Comparison of ENCODE assay signal across 8 mouse cellular contexts in the genomic region with DNA sequence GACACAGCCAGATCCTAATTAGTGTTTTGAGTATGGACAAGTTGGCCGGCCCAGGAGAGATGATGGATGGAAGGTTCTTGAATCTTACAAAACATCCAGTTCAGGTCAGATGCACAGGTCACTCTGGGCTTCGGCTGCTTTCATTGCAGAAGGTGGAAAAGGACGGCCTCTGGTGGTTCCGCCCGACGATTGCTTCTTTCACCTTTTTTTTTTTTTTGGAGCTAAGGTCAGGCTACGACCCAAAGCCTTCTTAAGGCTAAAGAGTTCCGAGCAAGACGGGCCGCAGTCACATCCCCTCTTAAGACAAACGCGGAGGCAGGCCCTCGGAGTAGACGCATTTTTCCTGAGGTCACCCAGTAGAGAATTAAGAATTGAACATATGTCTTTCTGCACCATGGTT. TPM values are rescaled to one million over a fixed set of nuclear protein-coding genes. Genes with fewer than 3 reads are reported as not detected.
DNase-seq lines count a peak whose midpoint lies in the region; ATAC-seq and TF ChIP-seq lines count a peak whose summit lies in the region.

No protein-coding gene starts in this region.

- H3K9me3 ChIP-seq in intestine, postnatal 0 days (ENCODE audit: control insufficient read depth): no peaks in the 10 kb centered on the region
- no peaks in the 10 kb centered on the region for H3K9me3 ChIP-seq in liver, embryonic 16.5 days (replicated peaks; ENCODE audit: control insufficient read depth, low read length)
- no peaks in the 10 kb centered on the region for H3K9me3 ChIP-seq in neural tube, embryonic 11.5 days (ENCODE audit: control insufficient read depth, low read length)

- H3K9ac ChIP-seq in intestine, postnatal 0 days (ENCODE audit: low read depth, low read length): peak overlapping the region; percentile 64
- peak overlapping the region; percentile 84 for H3K9ac ChIP-seq in liver, embryonic 16.5 days (ENCODE audit: low read depth, low read length)
- peak overlapping the region; percentile 41; the same call in 1 of the 2 replicates for H3K9ac ChIP-seq in neural tube, embryonic 11.5 days (ENCODE audit: low read length)

- peak overlapping the region; percentile 79 for H3K27ac ChIP-seq in intestine, postnatal 0 days (ENCODE audit: low read depth, low read length)
- H3K27ac ChIP-seq in liver, embryonic 16.5 days (ENCODE audit: low read length): peak overlapping the region; percentile 81
- H3K27ac ChIP-seq in neural tube, embryonic 11.5 days (ENCODE audit: low read depth, low read length): peak overlapping the region; percentile 50; the same call in 1 of the 2 replicates

- peak; percentile 13 to 28 for DNase-seq in CD8-positive naive resting alpha-beta T cell, adult 2 months (ENCODE audit: low read depth in 2 of 2, low spot score in 2 of 2)
- DNase-seq in adrenal gland, adult 2 months: peak; percentile 75
- DNase-seq in embryo, embryonic 9.5 days (ENCODE audit: extremely low spot score): peak; percentile 61
- DNase-seq in heart, adult 18-20 months: peak; percentile 72 to 75
- DNase-seq in neural tube, embryonic 11.5 days (ENCODE audit: low spot score): peak; percentile 53
- peak; percentile 27 to 45 for DNase-seq in thymus, postnatal 36 days

- H3K27me3 ChIP-seq in intestine, postnatal 0 days (replicated peaks; ENCODE audit: control insufficient read depth, insufficient read depth, low read length): no peaks in the 10 kb centered on the region
- H3K27me3 ChIP-seq in liver, embryonic 16.5 days (ENCODE audit: control insufficient read depth, insufficient read depth, low read depth, low read length): no peaks in the 10 kb centered on the region
- no peaks in the 10 kb centered on the region for H3K27me3 ChIP-seq in neural tube, embryonic 11.5 days (ENCODE audit: control insufficient read depth, insufficient read depth, low read length)

- peak overlapping the region; percentile 62 for H3K4me3 ChIP-seq in intestine, postnatal 0 days (ENCODE audit: low read depth, low read length)
- H3K4me3 ChIP-seq in liver, embryonic 16.5 days (ENCODE audit: low read depth, low read length): peak overlapping the region; percentile 79
- peak overlapping the region; percentile 67 for H3K4me3 ChIP-seq in neural tube, embryonic 11.5 days (ENCODE audit: low read depth, low read length)

- H3K4me1 ChIP-seq in intestine, postnatal 0 days (replicated peaks; ENCODE audit: control insufficient read depth, insufficient read depth, low read length): no peaks in the 10 kb centered on the region
- H3K4me1 ChIP-seq in liver, embryonic 16.5 days (ENCODE audit: control insufficient read depth, low read depth, low read length): peaks cover 15% of the 10 kb centered on the region
- H3K4me1 ChIP-seq in neural tube, embryonic 11.5 days (ENCODE audit: control insufficient read depth, insufficient read depth, low read length): peaks cover 5% of the 10 kb centered on the region; the same call in 1 of the 2 replicates

- peak; percentile 89 for TF ChIP-seq CTCF in intestine, postnatal 0 days (IDR thresholded peaks at IDR 0.05; ENCODE audit: low read depth)

- H3K4me2 ChIP-seq in intestine, postnatal 0 days (replicated peaks; ENCODE audit: low read depth): peak overlapping the region; percentile 89
- H3K4me2 ChIP-seq in liver, embryonic 16.5 days (ENCODE audit: low read depth, low read length): peak overlapping the region; percentile 84
- H3K4me2 ChIP-seq in neural tube, embryonic 11.5 days (ENCODE audit: low read depth): peak overlapping the region; percentile 76

- under 1% methylated on average over 14 of the region's 14 CpGs for WGBS in intestine, postnatal 0 days
- WGBS in liver, embryonic 16.5 days (ENCODE audit: insufficient replicate concordance): under 1% methylated on average over 14 of the region's 14 CpGs
- WGBS in neural tube, embryonic 11.5 days: 1% methylated on average over 14 of the region's 14 CpGs

- H3K36me3 ChIP-seq in intestine, postnatal 0 days (ENCODE audit: control insufficient read depth, insufficient read depth): peaks cover 10% of the 10 kb centered on the region; the same call in 1 of the 2 replicates
- H3K36me3 ChIP-seq in liver, embryonic 16.5 days (ENCODE audit: control insufficient read depth, insufficient read depth): peaks cover 7% of the 10 kb centered on the region; the same call in 1 of the 2 replicates
- no peaks in the 10 kb centered on the region for H3K36me3 ChIP-seq in neural tube, embryonic 11.5 days (ENCODE audit: control insufficient read depth, insufficient read depth, low read length)

- peak; percentile 55 for ATAC-seq in intestine, postnatal 0 days
- ATAC-seq in liver, embryonic 16.5 days (ENCODE audit: low read depth): peak; percentile 32
- ATAC-seq in neural tube, embryonic 11.5 days (ENCODE audit: insufficient read depth, low FRiP score, low TSS enrichment): peak; percentile 29; the same call in 1 of the 2 replicates

RNA-seq across cellular contexts. Expression of a gene that starts 0.5 kb away (rescaled TPM):
- total RNA-seq in adrenal gland, adult 2 months (2021): 1 to 10 TPM; 3.4 to 5.4 TPM
- polyA plus RNA-seq in adrenal gland, adult 2 months (2012; rRNA removed): 5.4 and 7.1 TPM in 2 replicates
- total RNA-seq in heart, adult 18-20 months (2021): 1 to 10 TPM; 4.0 to 4.2 TPM
- 11.5 and 12.3 TPM in 2 replicates for polyA plus RNA-seq in intestine, postnatal 0 days (2015; fragmentation: Nextera tagmentation; extraction: Ambion mirVana)
- polyA plus RNA-seq in liver, embryonic 16.5 days (2015; fragmentation: Nextera tagmentation; extraction: Ambion mirVana): 20.3 and 21.0 TPM in 2 replicates
- 23.7 and 26.6 TPM in 2 replicates for polyA plus RNA-seq in neural tube, embryonic 11.5 days (2014; fragmentation: Nextera tagmentation; extraction: Ambion mirVana)

RNA-seq across cellular contexts. Expression of a gene that starts 31.9 kb away (rescaled TPM):
- total RNA-seq in adrenal gland, adult 2 months (2021): 1,000 to 10,000 TPM; 1,496 to 1,691 TPM
- polyA plus RNA-seq in adrenal gland, adult 2 months (2012; rRNA removed): 1,137 and 1,435 TPM in 2 replicates
- 100 to 1,000 TPM; 345 to 482 TPM for total RNA-seq in heart, adult 18-20 months (2021)
- polyA plus RNA-seq in intestine, postnatal 0 days (2015; fragmentation: Nextera tagmentation; extraction: Ambion mirVana): 81.2 and 82.9 TPM in 2 replicates
- 53.9 and 57.9 TPM in 2 replicates for polyA plus RNA-seq in liver, embryonic 16.5 days (2015; fragmentation: Nextera tagmentation; extraction: Ambion mirVana)
- polyA plus RNA-seq in neural tube, embryonic 11.5 days (2014; fragmentation: Nextera tagmentation; extraction: Ambion mirVana): 89.5 and 89.8 TPM in 2 replicates

RNA-seq across cellular contexts. Expression of a gene that starts 58.0 kb away (rescaled TPM):
- total RNA-seq in adrenal gland, adult 2 months (2021): 1 to 10 TPM in 1 of 2 experiments, under 1 TPM in 1; 0.84 to 1.4 TPM
- polyA plus RNA-seq in adrenal gland, adult 2 months (2012; rRNA removed): 2.5 and 2.7 TPM in 2 replicates
- 1 to 10 TPM in 1 of 2 experiments, under 1 TPM in 1; 0.45 to 1.3 TPM for total RNA-seq in heart, adult 18-20 months (2021)
- polyA plus RNA-seq in intestine, postnatal 0 days (2015; fragmentation: Nextera tagmentation; extraction: Ambion mirVana): 0.08 and 0.09 TPM in 2 replicates
- 0.04 and 0.05 TPM in 2 replicates for polyA plus RNA-seq in liver, embryonic 16.5 days (2015; fragmentation: Nextera tagmentation; extraction: Ambion mirVana)
- 0.07 TPM in 1 of 2 replicates, not detected in the other for polyA plus RNA-seq in neural tube, embryonic 11.5 days (2014; fragmentation: Nextera tagmentation; extraction: Ambion mirVana)

Comparison
In these comparisons a context has a peak if more than half of its experiments do, and no peak if none do; other contexts are left out.
1. Peak in every context shown above with its lines: DNase-seq, ATAC-seq, H3K4me3 ChIP-seq and H3K27ac ChIP-seq.
2. DNase-seq: peak in every context shown above with its lines; median percentile 75 in adrenal gland, adult 2 months; 74 in heart, adult 18-20 months; 61 in embryo, embryonic 9.5 days; 53 in neural tube, embryonic 11.5 days; 36 in thymus, postnatal 36 days; 20 in CD8-positive naive resting alpha-beta T cell, adult 2 months.
3. RNA of a gene that starts 31.9 kb away (polyA plus RNA-seq): 1,137 to 1,435 TPM in adrenal gland, adult 2 months; 89.5 to 89.8 TPM in neural tube, embryonic 11.5 days, 81.2 to 82.9 TPM in intestine, postnatal 0 days and 53.9 to 57.9 TPM in liver, embryonic 16.5 days; every median in the first group is over 10 times any median in the second.